Mouse (Mus musculus) midbrain, postnatal 0 days (tissue): ENCODE measurements at regions not wholly inside any gene's neighbourhood (a gene's known extent, or its start where the extent isn't known, plus 50 kb on each side); places are given as distances from the start of the nearest gene placed in this dataset.

Experiments
- ATAC-seq: fragments of 200-750 bp; cut with Nextera tagmentation; 2 replicates; pipeline ENCODE4 v1.8.0; 2017; ENCODE audit warnings: moderate number of reproducible peaks, mild to moderate bottlenecking, moderate TSS enrichment, moderate library complexity; ENCODE audit not compliant: low FRiP score
- DNase-seq: peaks from one replicate; pipeline ENCODE4 v3.0.0-alpha.2; 2015; ENCODE audit warnings: low spot score
- H3K27ac ChIP-seq: fragments of 300-500 bp; sonication (generic); 2 replicates; pipeline ENCODE4 v1.5.1; 2014; ENCODE audit warnings: low read depth, mild to moderate bottlenecking, low read length, mixed read lengths
- H3K27me3 ChIP-seq: fragments of 300-500 bp; sonication (generic); 2 replicates; pipeline ENCODE4 v1.6.1; 2014; ENCODE audit warnings: low read length, control low read depth, mixed read lengths; ENCODE audit not compliant: insufficient read depth
- H3K36me3 ChIP-seq: fragments of 300-500 bp; sonication (generic); 2 replicates; pipeline ENCODE4 v1.6.1; 2014; ENCODE audit warnings: low read length, control low read depth, mixed read lengths; ENCODE audit not compliant: insufficient read depth
- H3K4me1 ChIP-seq: fragments of 300-500 bp; sonication (generic); 2 replicates; pipeline ENCODE4 v1.6.1; 2014; ENCODE audit warnings: mild to moderate bottlenecking, control low read depth, antibody characterized with exemption, low read length, mixed read lengths; ENCODE audit not compliant: insufficient read depth
- H3K4me2 ChIP-seq: fragments of 300-500 bp; sonication (generic); 2 replicates; pipeline ENCODE4 v1.6.1; 2014; ENCODE audit warnings: low read depth, mild to moderate bottlenecking, low read length, mixed read lengths; ENCODE audit not compliant: poor library complexity, severe bottlenecking
- H3K4me3 ChIP-seq: fragments of 300-500 bp; sonication (generic); 2 replicates; pipeline ENCODE4 v1.5.1; 2014; ENCODE audit warnings: low read depth, mild to moderate bottlenecking, low read length, moderate library complexity
- H3K9ac ChIP-seq: fragments of 300-500 bp; sonication (generic); replicated peaks from 2 replicates; pipeline ENCODE4 v1.6.1; 2014; ENCODE audit warnings: mild to moderate bottlenecking, low read length, moderate library complexity, mixed read lengths; ENCODE audit not compliant: poor library complexity, severe bottlenecking
- H3K9me3 ChIP-seq: fragments of 300-500 bp; sonication (generic); 2 replicates; pipeline ENCODE4 v1.6.1; 2016; ENCODE audit warnings: low read length, control low read depth
- CTCF ChIP-seq: IDR thresholded peaks from 2 replicates; pipeline ENCODE4 v1.5.1; 2016; ENCODE audit warnings: antibody characterized with exemption, mild to moderate bottlenecking
- WGBS: fragments of 180-500 bp; shearing (Covaris S2); extraction: QIAGEN DNeasy Blood & Tissue Kit; methylation state at CpG from one replicate; pipeline ENCODE4 v1.1.7; 2014; 5-methylcytosine and 5-hydroxymethylcytosine counted together

DNA sequence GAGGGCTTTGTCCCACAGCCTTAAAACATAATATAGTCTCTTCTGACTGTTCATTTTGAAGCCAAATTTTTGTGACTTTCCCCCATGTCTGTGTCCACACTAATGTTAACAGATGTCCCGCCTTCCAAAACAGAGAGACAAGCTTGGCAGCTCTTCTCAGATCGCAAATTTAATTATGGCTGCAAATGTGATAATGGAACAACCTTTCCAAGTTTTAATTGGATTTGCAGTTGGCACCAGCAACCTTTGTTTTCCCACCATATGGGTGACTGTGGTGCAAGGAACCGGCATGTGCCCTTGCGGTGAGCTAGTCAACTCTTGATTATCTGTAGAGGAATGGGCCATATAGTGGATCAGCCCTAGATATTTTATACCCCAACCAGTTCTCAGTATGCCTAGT lies 124.4 kb upstream of the Tom1l1 start:
- DNase-seq = peak; percentile 66
- no peak overlapping the region for H3K27ac ChIP-seq
- H3K9me3 ChIP-seq = no peaks in the 10 kb centered on the region
- no peak overlapping the region for H3K4me3 ChIP-seq
- no peaks in the 10 kb centered on the region for H3K4me1 ChIP-seq
- 92% methylated on average over 4 of the region's 4 CpGs for WGBS
- H3K4me2 ChIP-seq = no peak overlapping the region
- H3K36me3 ChIP-seq = no peaks in the 10 kb centered on the region
- no peaks in the 10 kb centered on the region for H3K27me3 ChIP-seq
- no peak for ATAC-seq
- no peak for TF ChIP-seq CTCF
- H3K9ac ChIP-seq = no peak overlapping the region

DNA sequence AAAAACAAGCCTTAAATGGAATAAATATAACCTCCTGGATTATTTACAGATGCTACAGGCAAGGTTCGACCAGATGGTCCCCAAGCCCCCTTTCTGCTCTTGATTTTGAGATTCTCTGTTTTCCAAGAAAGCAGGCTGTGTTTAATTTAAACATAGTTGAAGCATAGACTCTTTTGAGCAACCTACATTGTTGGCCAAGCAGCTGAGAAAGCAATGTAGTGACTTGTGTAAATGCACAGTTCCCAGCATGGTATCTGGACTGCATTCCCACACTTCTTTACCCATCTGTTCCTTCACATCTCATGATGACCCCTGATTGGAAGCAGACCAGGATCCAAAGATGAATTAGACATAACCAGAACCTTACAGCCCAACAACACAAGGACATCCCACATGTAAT lies 120.3 kb upstream of the Tom1l1 start:
- DNase-seq (no peak), ATAC-seq (no peak)
- no peaks in the 10 kb centered on the region for H3K9me3 ChIP-seq
- no peaks in the 10 kb centered on the region for H3K27me3 ChIP-seq
- no peaks in the 10 kb centered on the region for H3K36me3 ChIP-seq
- no peak overlapping the region for H3K9ac ChIP-seq
- no peak overlapping the region for H3K4me3 ChIP-seq
- no peak overlapping the region for H3K4me2 ChIP-seq
- TF ChIP-seq CTCF = no peak
- no peaks in the 10 kb centered on the region for H3K4me1 ChIP-seq
- H3K27ac ChIP-seq = no peak overlapping the region
- 68% methylated on average over 1 of the region's 1 CpGs for WGBS

DNA sequence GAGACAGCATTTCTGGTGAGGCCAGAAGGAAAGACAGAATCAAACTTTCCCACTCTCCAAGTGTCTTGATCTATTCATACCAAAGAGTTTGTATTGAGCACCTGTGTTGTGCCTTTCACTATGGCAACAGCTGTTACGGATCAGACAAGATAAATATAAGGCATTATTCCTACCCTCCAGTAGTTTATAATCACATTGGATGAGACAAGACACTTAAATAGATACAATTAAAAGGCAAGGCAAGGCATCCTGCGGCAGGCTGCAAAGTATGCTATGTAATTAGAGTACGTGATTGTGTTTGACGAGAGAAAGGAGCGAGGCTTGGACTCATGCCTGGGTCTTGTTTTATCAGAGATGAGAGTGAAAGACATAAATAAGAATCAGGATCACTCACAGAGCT lies 119.2 kb upstream of the Tom1l1 start:
- no peaks in the 10 kb centered on the region for H3K27me3 ChIP-seq
- H3K4me3 ChIP-seq = no peak overlapping the region
- no peaks in the 10 kb centered on the region for H3K9me3 ChIP-seq
- no peak overlapping the region for H3K4me2 ChIP-seq
- no peak for ATAC-seq
- no peaks in the 10 kb centered on the region for H3K4me1 ChIP-seq
- 78% methylated on average over 5 of the region's 5 CpGs for WGBS
- TF ChIP-seq CTCF = no peak
- no peak for DNase-seq
- no peak overlapping the region for H3K27ac ChIP-seq
- H3K9ac ChIP-seq = no peak overlapping the region
- no peaks in the 10 kb centered on the region for H3K36me3 ChIP-seq

DNA sequence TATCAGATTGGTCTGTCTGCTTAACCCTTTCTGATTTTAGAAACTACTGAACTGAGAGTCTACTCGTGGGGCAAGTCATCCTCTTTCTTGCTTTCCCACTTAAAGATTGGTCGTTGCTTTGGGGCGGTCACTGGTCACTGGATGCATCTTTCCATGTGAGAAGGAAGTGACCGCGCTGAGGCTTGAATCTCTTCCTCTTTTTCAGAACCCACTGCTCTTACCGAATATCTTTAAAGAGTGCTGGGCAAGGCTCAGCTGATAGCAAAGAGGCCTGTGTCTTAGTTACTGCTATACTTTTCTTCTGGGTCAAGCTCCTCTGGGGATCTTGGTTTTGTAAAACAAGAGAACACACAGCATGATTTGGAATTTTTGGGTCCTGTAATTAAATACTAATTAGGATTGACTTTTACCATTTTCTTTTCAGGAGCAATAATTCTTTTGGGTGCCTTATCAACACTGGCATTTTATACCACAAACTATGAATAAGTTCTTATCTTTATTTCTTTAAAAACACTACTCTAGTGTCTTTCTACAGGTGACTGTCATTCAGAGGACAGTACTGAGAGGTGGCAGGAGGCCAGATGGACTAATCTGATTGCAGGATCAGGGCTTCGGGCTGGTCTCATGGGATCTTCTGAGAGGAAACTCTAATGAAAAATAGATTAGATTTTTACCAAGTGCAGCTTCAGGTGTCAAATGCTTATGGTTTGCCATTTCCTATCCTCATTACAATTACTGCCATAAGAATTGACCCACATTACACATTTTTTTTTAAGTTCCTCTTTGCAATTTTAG lies 114.6 kb upstream of the Tom1l1 start:
- 83% methylated on average over 7 of the region's 7 CpGs for WGBS
- no peak for TF ChIP-seq CTCF
- DNase-seq = peak; percentile 33

DNA sequence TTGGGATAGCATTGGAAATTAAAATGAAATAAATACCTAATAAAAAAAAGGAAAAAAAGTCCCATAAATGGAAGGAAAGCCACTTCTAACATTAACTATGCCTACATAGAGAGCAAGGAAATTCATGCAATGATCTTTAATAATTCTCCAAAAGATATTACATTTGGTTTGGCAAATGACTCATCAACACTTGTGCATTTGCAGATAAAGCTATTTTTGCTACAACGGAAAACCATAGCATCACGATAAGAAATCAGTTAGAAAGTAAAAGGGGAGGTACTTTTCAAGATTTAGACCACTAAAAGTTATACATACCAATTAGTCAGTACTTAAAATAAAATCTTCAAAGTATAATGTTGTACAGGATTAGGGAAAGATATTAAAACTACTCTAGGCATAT lies 109.4 kb upstream of the Tom1l1 start:
- TF ChIP-seq CTCF = no peak
- ATAC-seq = no peak
- Histone ChIP-seq H3K9me3 (no peaks in the 10 kb centered on the region), H3K9ac (no peak overlapping the region), H3K4me3 (no peak overlapping the region), H3K27ac (no peak overlapping the region), H3K27me3 (no peaks in the 10 kb centered on the region), H3K4me2 (no peak overlapping the region), H3K36me3 (no peaks in the 10 kb centered on the region), H3K4me1 (no peaks in the 10 kb centered on the region)
- no peak for DNase-seq
- WGBS = 93% methylated on average over 2 of the region's 2 CpGs

More for the DNA sequence above, 114.6 kb upstream of the Tom1l1 start:
- Histone ChIP-seq H3K4me1 (no peaks in the 10 kb centered on the region), H3K4me2 (no peak overlapping the region), H3K9ac (no peak overlapping the region), H3K9me3 (no peaks in the 10 kb centered on the region), H3K27ac (no peak overlapping the region), H3K4me3 (no peak overlapping the region), H3K36me3 (no peaks in the 10 kb centered on the region), H3K27me3 (no peaks in the 10 kb centered on the region)
- no peak for ATAC-seq

DNA sequence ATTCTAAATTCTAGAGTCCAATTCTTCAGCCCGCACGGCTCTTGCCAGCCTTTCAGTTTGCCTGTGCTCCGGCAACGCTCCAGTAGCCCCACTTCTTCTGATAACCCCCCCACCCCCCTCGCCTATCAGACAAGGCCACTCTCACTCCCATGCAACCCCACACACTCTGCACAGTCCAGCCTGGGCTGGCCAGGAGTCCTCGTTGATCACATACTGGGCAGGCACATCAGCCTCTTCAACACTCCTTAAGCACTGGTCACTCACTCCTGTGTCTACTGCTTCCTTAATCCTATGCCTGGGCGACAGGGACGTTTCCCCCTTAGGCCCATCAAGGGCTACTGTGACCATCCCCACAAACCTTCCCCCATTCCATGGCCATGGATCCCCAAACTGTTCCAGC lies 95.4 kb upstream of the Tom1l1 start:
- H3K4me3 ChIP-seq = no peak overlapping the region
- TF ChIP-seq CTCF = no peak
- WGBS = 84% methylated on average over 8 of the region's 8 CpGs
- no peak overlapping the region for H3K27ac ChIP-seq
- no peak for DNase-seq
- H3K9ac ChIP-seq = no peak overlapping the region
- ATAC-seq = no peak
- H3K36me3 ChIP-seq = no peaks in the 10 kb centered on the region
- no peak overlapping the region for H3K4me2 ChIP-seq
- H3K4me1 ChIP-seq = no peaks in the 10 kb centered on the region
- no peaks in the 10 kb centered on the region for H3K27me3 ChIP-seq
- no peaks in the 10 kb centered on the region for H3K9me3 ChIP-seq
